Mouse (Mus musculus): ENCODE data around the gene Dirc2. TPM values are rescaled to one million over a fixed set of nuclear protein-coding genes. Genes with fewer than 3 reads are reported as not detected.

Gene Dirc2
- polyA plus RNA-seq, 1 experiment from 2014 or later: 44.9 TPM

DNA sequence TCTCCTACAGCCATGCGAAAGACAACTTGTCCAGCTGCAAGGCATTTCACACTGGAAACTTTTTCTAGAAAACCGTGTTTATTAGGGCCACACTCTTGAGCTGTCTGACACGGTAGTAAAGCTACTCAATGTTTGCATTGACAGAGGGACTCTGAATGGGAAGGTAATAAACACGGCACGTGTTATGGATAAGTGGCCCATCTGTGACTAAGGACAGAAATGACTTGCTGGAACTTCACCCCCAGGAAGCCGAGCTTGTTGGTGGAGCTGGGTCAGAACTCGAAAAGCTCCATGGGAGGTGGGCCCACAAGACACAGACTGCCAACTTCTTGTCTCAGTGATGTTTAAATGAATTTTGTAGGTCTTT, 20.9 kb downstream of the Dirc2 start:
- 90% methylated on average over 7 of the region's 7 CpGs for WGBS
- no peak overlapping the region for H3K4me2 ChIP-seq (replicated peaks)
- no peaks in the 10 kb centered on the region for H3K27me3 ChIP-seq (ENCODE audit: control insufficient read depth, insufficient read depth, low read length)
- H3K9ac ChIP-seq: no peak overlapping the region
- H3K36me3 ChIP-seq (replicated peaks; ENCODE audit: control insufficient read depth, insufficient read depth): 0 out of 2 replicates have a peak, but pooled peaks cover 5% of the 10 kb centered on the region
- H3K4me3 ChIP-seq (replicated peaks; ENCODE audit: low read length): no peak overlapping the region
- DNase-seq (ENCODE audit: low spot score): no peak
- no peaks in the 10 kb centered on the region for H3K9me3 ChIP-seq (ENCODE audit: control insufficient read depth, low read length)
- H3K4me1 ChIP-seq (replicated peaks; ENCODE audit: control insufficient read depth, insufficient read depth, low read length): no peaks in the 10 kb centered on the region
- H3K27ac ChIP-seq: no peak overlapping the region
- no peak for ATAC-seq (ENCODE audit: low FRiP score)

DNA sequence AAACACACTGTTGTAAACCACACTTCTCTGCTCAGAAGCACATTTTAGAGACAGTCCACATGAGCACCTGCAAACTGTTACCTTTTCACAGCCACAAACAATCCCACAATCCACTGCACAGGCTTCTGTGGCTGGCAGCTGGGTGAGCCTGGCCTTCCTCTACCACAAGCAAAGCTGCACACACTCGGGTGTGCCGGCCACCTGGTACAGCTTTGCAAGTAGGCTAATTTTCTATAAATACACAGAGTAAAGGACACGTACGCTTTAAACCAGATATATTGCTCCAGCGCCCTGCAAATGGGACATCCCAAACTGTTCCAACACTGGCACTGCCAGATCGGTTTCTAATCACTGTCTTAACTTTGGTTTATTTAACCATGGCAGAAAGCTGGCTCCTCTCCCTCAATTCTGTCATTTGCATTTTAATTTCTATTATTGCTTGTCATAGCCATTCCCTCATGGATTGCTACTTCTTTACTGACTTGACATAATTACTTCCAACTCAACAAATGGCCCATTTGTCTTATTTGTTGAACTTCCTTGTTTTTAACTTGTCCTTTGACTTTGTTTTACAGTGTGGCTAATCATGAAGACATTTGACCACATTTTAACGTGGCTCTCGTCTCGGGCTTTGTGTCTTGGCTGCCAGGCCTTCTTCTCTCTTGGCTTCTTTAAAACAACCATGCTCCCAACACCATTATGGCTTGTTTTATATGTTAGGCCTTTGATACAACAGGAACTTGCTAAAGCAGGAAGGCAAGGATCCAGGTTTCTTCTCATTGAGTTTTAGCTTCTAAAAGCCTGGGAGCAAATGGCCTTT, 21.5 kb downstream of the Dirc2 start:
- Histone ChIP-seq H3K9ac (no peak overlapping the region), H3K4me1 (replicated peaks; ENCODE audit: control insufficient read depth, insufficient read depth, low read length) (no peaks in the 10 kb centered on the region), H3K27ac (no peak overlapping the region), H3K4me2 (replicated peaks) (no peak overlapping the region), H3K4me3 (replicated peaks; ENCODE audit: low read length) (no peak overlapping the region), H3K9me3 (ENCODE audit: control insufficient read depth, low read length) (no peaks in the 10 kb centered on the region), H3K36me3 (replicated peaks; ENCODE audit: control insufficient read depth, insufficient read depth) (0 out of 2 replicates have a peak, but pooled peaks cover 5% of the 10 kb centered on the region), H3K27me3 (ENCODE audit: control insufficient read depth, insufficient read depth, low read length) (no peaks in the 10 kb centered on the region)
- DNase-seq (ENCODE audit: low spot score) (no peak), ATAC-seq (ENCODE audit: low FRiP score) (no peak)
- 77% methylated on average over 9 of the region's 9 CpGs for WGBS

DNA sequence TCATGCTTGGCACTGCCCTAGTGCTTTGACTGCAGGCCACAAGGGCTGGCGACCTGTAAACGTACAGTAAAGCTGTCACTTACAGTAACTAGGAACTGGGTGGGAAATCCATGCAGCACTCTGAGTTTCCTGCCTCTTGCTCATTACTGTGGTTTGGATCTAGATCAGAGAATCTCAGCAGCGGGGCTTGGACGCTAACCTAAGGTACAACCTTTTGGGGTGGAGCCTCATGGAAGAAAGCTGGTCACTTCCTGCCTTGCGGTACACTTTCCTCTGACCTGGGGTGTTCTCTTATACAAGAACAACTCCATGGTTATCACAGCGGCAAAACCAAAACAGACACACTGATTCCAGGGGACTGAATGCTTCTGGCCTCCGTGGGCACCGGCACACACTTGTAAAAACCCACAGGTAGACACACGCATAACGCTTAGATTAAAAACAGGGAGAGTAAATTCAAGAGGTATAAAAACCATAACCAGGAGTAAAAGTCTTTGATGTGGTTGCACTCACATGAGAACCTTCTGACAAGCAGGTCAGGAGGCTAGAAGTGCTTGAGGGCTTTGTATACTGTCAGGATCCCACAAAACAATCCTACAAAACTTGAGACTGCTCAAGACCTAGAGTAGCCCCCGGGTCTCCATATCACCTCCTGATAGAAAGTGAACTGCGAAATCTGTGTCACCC, 26.8 kb downstream of the Dirc2 start:
- Histone ChIP-seq H3K9ac (no peak overlapping the region), H3K36me3 (replicated peaks; ENCODE audit: control insufficient read depth, insufficient read depth) (no peaks in the 10 kb centered on the region), H3K4me2 (replicated peaks) (no peak overlapping the region), H3K27me3 (ENCODE audit: control insufficient read depth, insufficient read depth, low read length) (no peaks in the 10 kb centered on the region), H3K4me3 (replicated peaks; ENCODE audit: low read length) (no peak overlapping the region), H3K27ac (no peak overlapping the region), H3K4me1 (replicated peaks; ENCODE audit: control insufficient read depth, insufficient read depth, low read length) (peaks cover 5% of the 10 kb centered on the region; the same call in 1 of the 2 replicates), H3K9me3 (ENCODE audit: control insufficient read depth, low read length) (no peaks in the 10 kb centered on the region)
- 93% methylated on average over 12 of the region's 12 CpGs for WGBS
- no peak for ATAC-seq (ENCODE audit: low FRiP score)
- no peak for DNase-seq (ENCODE audit: low spot score)

DNA sequence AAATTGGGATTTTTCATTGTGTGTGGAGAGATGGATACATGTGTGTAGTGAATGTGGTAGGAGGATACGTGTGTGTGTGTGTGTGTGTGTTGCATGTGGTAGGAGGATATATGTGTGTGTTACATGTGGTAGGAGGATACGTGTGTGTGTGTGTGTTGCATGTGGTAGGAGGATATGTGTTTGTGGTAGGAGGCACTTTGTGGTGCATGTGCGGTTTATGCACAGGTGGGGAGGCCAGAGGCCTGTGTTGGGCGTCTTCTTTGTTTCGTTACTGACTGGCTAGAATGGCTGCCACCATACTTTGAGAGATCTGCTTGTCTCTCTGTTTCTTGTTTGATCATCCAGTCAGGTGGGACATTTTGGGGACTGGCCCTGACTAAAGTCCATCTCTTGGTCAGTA, 27.5 kb downstream of the Dirc2 start:
- no peak overlapping the region for H3K4me2 ChIP-seq (replicated peaks)
- 91% methylated on average over 5 of the region's 5 CpGs for WGBS
- H3K4me3 ChIP-seq (replicated peaks; ENCODE audit: low read length): no peak overlapping the region
- H3K4me1 ChIP-seq (replicated peaks; ENCODE audit: control insufficient read depth, insufficient read depth, low read length): peaks cover 5% of the 10 kb centered on the region; the same call in 1 of the 2 replicates
- ATAC-seq (ENCODE audit: low FRiP score): no peak
- H3K36me3 ChIP-seq (replicated peaks; ENCODE audit: control insufficient read depth, insufficient read depth): no peaks in the 10 kb centered on the region
- no peak overlapping the region for H3K27ac ChIP-seq
- no peak overlapping the region for H3K9ac ChIP-seq
- H3K9me3 ChIP-seq (ENCODE audit: control insufficient read depth, low read length): no peaks in the 10 kb centered on the region
- DNase-seq (ENCODE audit: low spot score): no peak
- no peaks in the 10 kb centered on the region for H3K27me3 ChIP-seq (ENCODE audit: control insufficient read depth, insufficient read depth, low read length)

DNA sequence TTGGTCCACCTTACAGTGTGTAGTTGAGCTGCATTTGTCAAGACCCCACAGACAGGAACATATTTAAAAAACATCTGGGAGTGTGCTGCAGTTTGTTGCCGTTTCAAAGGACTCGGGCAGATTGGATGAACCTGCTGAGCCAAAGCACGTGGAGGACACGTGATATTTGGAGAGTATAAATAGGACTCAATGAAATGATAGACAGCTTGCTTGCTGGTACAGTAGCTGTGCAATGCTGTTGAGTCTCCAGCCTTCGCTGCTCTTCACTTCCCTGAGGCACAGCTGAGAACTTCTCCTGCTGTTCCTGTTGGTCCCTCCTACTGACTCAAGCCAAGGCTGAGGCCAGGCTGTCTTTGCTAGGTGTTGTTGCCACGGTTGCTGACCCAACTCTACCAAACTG, 28.2 kb downstream of the Dirc2 start:
- no peak for DNase-seq (ENCODE audit: low spot score)
- no peak overlapping the region for H3K9ac ChIP-seq
- H3K36me3 ChIP-seq (replicated peaks; ENCODE audit: control insufficient read depth, insufficient read depth): no peaks in the 10 kb centered on the region
- no peak overlapping the region for H3K4me3 ChIP-seq (replicated peaks; ENCODE audit: low read length)
- no peak for ATAC-seq (ENCODE audit: low FRiP score)
- H3K27me3 ChIP-seq (ENCODE audit: control insufficient read depth, insufficient read depth, low read length): no peaks in the 10 kb centered on the region
- H3K27ac ChIP-seq: no peak overlapping the region
- H3K9me3 ChIP-seq (ENCODE audit: control insufficient read depth, low read length): no peaks in the 10 kb centered on the region
- no peak overlapping the region for H3K4me2 ChIP-seq (replicated peaks)
- peaks cover 5% of the 10 kb centered on the region; the same call in 1 of the 2 replicates for H3K4me1 ChIP-seq (replicated peaks; ENCODE audit: control insufficient read depth, insufficient read depth, low read length)
- 83% methylated on average over 6 of the region's 6 CpGs for WGBS

DNA sequence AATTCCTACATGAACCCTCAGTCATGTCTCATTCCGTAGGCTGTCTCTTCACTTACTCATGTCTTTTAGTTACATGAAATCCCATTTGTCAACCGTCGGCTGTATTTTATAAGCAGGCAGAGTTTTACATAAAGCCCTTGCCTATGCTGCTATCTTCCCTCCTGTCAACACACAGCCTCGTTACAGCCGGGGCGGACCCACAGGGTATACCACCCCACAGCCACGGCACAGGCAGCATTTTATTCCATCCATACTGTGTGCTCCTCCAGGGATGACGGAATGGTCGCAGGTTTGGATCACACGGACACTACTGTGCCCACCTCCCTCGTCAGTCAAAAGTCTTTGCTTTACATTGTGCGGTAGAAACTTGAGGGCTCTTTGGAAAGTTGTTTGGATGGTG, 28.8 kb downstream of the Dirc2 start:
- Histone ChIP-seq H3K4me1 (replicated peaks; ENCODE audit: control insufficient read depth, insufficient read depth, low read length) (peaks cover 5% of the 10 kb centered on the region; the same call in 1 of the 2 replicates), H3K9ac (no peak overlapping the region), H3K4me2 (replicated peaks) (no peak overlapping the region), H3K27me3 (ENCODE audit: control insufficient read depth, insufficient read depth, low read length) (no peaks in the 10 kb centered on the region), H3K4me3 (replicated peaks; ENCODE audit: low read length) (no peak overlapping the region), H3K27ac (no peak overlapping the region), H3K36me3 (replicated peaks; ENCODE audit: control insufficient read depth, insufficient read depth) (0 out of 2 replicates have a peak, but pooled peaks cover under 1% of the 10 kb centered on the region), H3K9me3 (ENCODE audit: control insufficient read depth, low read length) (no peaks in the 10 kb centered on the region)
- 82% methylated on average over 12 of the region's 12 CpGs for WGBS
- ATAC-seq (ENCODE audit: low FRiP score): no peak
- DNase-seq (ENCODE audit: low spot score): no peak

DNA sequence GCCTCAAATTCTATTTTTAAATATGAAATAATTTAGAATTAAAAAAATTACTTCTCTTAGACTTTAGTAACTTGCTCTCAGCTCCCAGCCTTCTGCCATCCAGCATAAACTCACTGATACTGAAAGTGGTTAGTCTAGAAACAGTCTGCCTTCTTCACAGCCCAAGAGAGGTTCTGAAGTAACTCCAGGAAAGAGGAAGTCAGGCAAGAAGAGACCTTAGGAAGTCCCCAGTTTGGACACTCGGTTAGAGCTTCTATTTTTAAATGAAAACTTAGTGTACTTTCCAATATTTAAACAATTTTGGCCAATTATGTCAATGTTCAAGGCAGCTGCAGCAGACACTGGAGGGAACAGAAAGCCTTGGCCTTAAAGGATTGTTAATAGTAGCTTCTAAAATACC, 29.6 kb downstream of the Dirc2 start:
- ATAC-seq (ENCODE audit: low FRiP score) (no peak), DNase-seq (ENCODE audit: low spot score) (no peak)
- no peaks in the 10 kb centered on the region for H3K27me3 ChIP-seq (ENCODE audit: control insufficient read depth, insufficient read depth, low read length)
- peaks cover 9% of the 10 kb centered on the region; the same call in 1 of the 2 replicates for H3K36me3 ChIP-seq (replicated peaks; ENCODE audit: control insufficient read depth, insufficient read depth)
- peaks cover 5% of the 10 kb centered on the region; the same call in 1 of the 2 replicates for H3K4me1 ChIP-seq (replicated peaks; ENCODE audit: control insufficient read depth, insufficient read depth, low read length)
- no peak overlapping the region for H3K4me3 ChIP-seq (replicated peaks; ENCODE audit: low read length)
- H3K9me3 ChIP-seq (ENCODE audit: control insufficient read depth, low read length): no peaks in the 10 kb centered on the region
- no peak overlapping the region for H3K4me2 ChIP-seq (replicated peaks)
- WGBS: 76% methylated on average over 1 of the region's 1 CpGs
- H3K9ac ChIP-seq: no peak overlapping the region
- H3K27ac ChIP-seq: no peak overlapping the region

DNA sequence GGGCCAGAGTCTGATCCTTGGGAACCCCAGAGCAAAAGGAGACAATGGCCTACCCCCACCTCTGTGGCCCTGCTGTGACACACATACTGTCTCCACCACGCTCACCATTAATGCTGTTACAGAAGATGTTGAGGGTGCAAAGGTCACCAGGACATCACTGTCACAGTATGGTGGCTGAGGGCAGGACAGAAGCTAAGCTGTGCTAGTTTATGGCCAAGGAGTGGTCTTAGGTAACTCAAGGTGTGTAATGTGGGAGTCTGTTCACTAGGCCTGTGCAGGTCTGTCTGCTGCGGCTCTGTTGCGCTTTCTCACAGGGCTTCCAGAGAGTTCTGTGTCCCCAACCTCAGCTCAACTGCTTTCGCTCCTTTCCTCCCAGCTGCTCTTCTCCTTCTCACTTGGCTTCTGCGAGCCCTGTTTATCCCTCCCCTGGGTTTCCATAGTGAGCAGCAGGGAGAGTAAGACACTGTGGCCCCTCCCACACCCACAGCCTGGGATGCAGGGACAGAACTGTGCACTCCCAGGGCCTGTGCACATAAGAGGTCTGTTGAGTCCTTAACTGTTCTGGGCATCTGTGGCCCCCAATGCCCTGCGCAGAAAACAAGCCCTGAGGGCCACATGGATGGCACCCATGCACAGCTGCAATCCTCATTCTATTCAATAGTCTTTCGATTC, 30.9 kb downstream of the Dirc2 start:
- WGBS: 62% methylated on average over 7 of the region's 7 CpGs
- Histone ChIP-seq H3K27me3 (ENCODE audit: control insufficient read depth, insufficient read depth, low read length) (no peaks in the 10 kb centered on the region), H3K4me1 (replicated peaks; ENCODE audit: control insufficient read depth, insufficient read depth, low read length) (peaks cover 5% of the 10 kb centered on the region; the same call in 1 of the 2 replicates), H3K4me3 (replicated peaks; ENCODE audit: low read length) (no peak overlapping the region), H3K27ac (no peak overlapping the region), H3K9me3 (ENCODE audit: control insufficient read depth, low read length) (no peaks in the 10 kb centered on the region), H3K9ac (no peak overlapping the region), H3K36me3 (replicated peaks; ENCODE audit: control insufficient read depth, insufficient read depth) (peaks cover 12% of the 10 kb centered on the region; the same call in 1 of the 2 replicates), H3K4me2 (replicated peaks) (no peak overlapping the region)
- DNase-seq (ENCODE audit: low spot score): no peak
- peak; percentile 37; the same call in 1 of the 2 replicates for ATAC-seq (ENCODE audit: low FRiP score)

DNA sequence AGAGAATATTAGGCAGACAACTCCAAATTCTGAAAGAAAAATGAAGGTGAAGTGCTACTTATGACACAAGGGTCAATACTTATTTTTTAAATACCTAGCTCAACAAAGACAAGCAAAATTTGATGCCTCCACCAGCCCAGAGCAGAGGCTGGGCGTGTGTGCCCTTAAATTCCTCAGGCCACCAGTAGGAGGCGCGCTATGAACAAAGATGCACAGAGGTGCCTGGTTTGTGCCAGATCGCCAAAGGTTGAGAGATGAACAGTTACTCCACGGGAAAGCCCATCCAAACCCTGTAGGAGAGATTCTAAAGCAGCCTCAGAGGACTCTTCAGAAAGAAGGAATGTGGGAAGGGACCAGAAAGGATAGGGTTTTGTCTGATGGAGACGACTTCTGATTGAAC, 35.1 kb downstream of the Dirc2 start:
- Histone ChIP-seq H3K9ac (no peak overlapping the region), H3K4me3 (replicated peaks; ENCODE audit: low read length) (no peak overlapping the region), H3K36me3 (replicated peaks; ENCODE audit: control insufficient read depth, insufficient read depth) (peaks cover 34% of the 10 kb centered on the region; the same call in 1 of the 2 replicates), H3K9me3 (ENCODE audit: control insufficient read depth, low read length) (no peaks in the 10 kb centered on the region), H3K4me2 (replicated peaks) (no peak overlapping the region), H3K27me3 (ENCODE audit: control insufficient read depth, insufficient read depth, low read length) (no peaks in the 10 kb centered on the region), H3K4me1 (replicated peaks; ENCODE audit: control insufficient read depth, insufficient read depth, low read length) (peaks cover 5% of the 10 kb centered on the region; the same call in 1 of the 2 replicates), H3K27ac (no peak overlapping the region)
- DNase-seq (ENCODE audit: low spot score) (no peak), ATAC-seq (ENCODE audit: low FRiP score) (no peak)
- 18% methylated on average over 6 of the region's 6 CpGs for WGBS
